Mouse (Mus musculus) spleen, embryonic (tissue): ENCODE results near the gene Gramd1b.

Experiments
- CTCF ChIA-PET: fragments of 350-600 bp; sonication (Branson Sonifier 250); formaldehyde crosslinking; loops from one replicate; lab custom pipeline; 2022; lab: Charles Lee

Gene Gramd1b

GRCm38 (mm10) chr9:40401818-40402217, 129.4 kb downstream of the Gramd1b start:
- CTCF ChIA-PET, result no interaction called here

DNA sequence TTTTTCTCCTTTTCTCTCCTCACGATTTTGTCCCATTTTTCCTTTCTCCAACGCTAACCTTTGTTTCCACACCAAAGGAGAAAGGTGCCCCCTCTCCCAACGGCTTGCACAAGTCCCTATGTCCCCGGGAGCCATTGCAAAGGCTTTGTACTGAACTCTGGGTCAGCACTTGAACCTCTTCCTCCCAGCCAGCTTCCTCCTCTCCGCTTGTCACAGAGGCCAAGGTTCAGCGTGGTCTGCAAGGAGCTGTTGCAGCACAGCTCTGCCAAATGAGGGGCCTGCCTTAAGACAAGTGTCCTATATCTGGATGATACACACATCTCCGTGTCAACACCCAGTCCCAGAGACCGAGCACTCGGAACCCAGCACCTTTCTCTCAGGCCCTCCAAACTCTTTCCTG, 130.3 kb downstream of the Gramd1b start:
- CTCF ChIA-PET, result no interaction called here

GRCm38 (mm10) chr9:40400171-40400570, 131.0 kb downstream of the Gramd1b start:
- CTCF ChIA-PET, result no interaction called here

DNA sequence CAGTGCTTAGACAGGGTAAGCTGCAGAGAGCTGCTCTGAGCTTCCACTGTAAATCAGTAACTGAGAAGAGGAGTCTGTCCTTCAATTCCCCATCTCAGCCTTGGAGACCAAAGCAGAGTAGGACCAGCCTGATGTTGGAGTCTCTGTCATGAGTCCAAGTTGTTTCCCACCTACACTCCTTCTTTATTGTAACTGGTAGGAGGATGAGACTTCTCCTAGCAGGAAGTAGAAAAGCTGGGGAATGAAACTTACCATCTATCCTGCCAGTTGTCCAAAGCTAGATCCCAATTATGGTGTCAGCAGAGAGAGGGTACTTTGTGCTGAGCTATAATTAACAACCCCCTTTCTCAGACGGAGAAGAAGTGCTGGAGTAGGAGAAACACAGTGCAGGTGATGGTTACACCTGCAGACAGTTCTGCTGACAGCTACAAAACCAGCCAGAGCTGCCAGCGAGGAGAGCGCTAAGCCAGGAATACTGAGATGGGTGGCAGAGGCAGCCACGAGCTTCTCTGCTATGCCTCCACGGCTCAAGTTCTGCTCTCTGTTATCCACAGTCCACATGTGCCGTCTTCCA, 131.7 kb downstream of the Gramd1b start:
- CTCF ChIA-PET, result interaction anchor here (0.6 kb wide), 1 partner anchor 9 kb away, joined by 3 read pairs; no protein-coding TSS in a partner anchor

GRCm38 (mm10) chr9:40397471-40398245, 133.5 kb downstream of the Gramd1b start:
- CTCF ChIA-PET, result no interaction called here

DNA sequence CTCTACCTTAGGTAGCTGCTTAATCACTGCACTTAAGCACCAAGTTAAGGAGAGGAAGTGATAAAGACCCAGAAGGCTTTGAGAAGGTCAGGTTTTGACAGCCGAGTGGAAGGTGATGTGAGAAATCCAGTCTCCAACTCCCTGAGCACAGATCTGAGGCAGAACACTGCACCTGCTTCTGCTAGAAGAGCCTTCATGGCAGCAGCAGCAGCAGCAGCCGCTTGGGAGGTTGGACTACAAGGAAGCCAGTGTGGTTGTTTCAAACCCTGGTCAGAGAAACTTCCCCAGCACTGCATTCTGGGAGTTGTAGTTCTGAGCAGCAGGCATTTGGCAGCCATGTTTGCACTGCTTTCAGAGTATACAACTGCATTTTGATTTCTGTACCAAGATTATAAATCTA, 134.1 kb downstream of the Gramd1b start:
- CTCF ChIA-PET, result interaction anchor here (0.7 kb wide), 1 partner anchor 20 kb away, joined by 7 read pairs; no protein-coding TSS in a partner anchor

DNA sequence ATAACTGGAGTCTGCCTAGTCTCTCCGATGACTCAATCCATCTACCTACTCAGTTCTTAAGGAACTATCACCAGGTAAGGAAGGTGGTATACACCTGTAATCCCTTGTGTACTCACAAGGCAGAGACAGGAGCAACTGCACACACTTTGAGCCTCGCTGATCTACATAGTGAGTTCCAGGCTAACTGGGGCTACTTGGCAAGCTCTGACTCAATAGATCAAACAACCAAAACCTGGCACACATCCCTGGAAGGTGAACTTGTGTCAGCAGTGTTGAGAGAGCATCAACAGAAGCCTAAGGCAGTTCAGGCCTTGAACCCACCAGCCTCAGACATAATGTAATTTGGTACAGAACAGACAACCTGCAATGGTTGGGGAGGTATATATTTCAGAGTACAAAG, 135.0 kb downstream of the Gramd1b start:
- CTCF ChIA-PET, result interaction anchor here (0.7 kb wide), 1 partner anchor 19 kb away, joined by 7 read pairs; no protein-coding TSS in a partner anchor

- CTCF ChIA-PET, result no interaction called here
These were observed 139.1 kb downstream of the Gramd1b start for GRCm38 (mm10) chr9:40391852-40392695.

DNA sequence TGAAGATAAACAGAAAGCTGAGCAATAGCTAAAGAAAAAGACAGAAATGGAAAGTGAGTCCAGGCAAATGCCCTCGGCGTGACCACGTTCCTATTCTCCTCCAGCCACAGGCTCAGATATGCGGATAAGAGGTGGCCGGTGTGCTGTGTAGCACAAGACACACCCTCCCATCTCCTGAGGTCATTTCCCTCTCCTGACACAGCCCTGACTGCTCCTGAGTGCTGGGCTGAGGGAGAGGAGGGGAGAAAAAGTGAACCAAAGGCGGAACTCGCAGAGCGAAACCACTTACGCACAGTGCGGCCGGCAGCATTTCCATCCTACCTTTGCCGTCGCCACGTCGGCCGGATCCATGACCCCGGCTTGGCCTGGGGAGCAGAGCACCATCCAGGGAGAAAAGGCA, 139.8 kb downstream of the Gramd1b start:
- CTCF ChIA-PET, result no interaction called here

DNA sequence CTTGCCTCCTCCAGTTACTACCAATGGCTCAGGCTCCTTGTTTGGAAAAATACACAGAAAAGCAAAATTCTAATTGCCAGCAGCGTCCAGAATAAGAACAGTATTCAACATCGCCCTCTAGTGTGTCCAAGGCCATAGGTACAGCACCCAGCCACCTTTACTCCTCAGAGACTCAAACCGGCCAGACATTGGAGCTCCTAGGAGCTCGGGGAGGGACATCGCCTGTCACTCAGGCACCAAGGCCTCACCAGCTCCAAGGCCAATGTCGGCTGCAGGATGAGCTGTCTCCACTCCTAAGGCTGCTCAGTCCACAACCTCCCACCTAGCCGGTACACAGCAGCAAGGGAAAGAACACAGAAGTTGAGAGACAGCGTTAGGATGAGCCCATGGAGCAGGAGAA, 140.3 kb downstream of the Gramd1b start:
- CTCF ChIA-PET, result no interaction called here

GRCm38 (mm10) chr9:40390396-40390760, 140.8 kb downstream of the Gramd1b start:
- CTCF ChIA-PET, result no interaction called here

- CTCF ChIA-PET, result no interaction called here
These were observed 141.4 kb downstream of the Gramd1b start for GRCm38 (mm10) chr9:40389669-40390395.

GRCm38 (mm10) chr9:40389175-40389574, 142.0 kb downstream of the Gramd1b start:
- CTCF ChIA-PET, result no interaction called here

- CTCF ChIA-PET, result no interaction called here
These were observed 146.4 kb downstream of the Gramd1b start for GRCm38 (mm10) chr9:40384781-40385180.

- CTCF ChIA-PET, result no interaction called here
These were observed 148.7 kb downstream of the Gramd1b start for GRCm38 (mm10) chr9:40382508-40382907.

DNA sequence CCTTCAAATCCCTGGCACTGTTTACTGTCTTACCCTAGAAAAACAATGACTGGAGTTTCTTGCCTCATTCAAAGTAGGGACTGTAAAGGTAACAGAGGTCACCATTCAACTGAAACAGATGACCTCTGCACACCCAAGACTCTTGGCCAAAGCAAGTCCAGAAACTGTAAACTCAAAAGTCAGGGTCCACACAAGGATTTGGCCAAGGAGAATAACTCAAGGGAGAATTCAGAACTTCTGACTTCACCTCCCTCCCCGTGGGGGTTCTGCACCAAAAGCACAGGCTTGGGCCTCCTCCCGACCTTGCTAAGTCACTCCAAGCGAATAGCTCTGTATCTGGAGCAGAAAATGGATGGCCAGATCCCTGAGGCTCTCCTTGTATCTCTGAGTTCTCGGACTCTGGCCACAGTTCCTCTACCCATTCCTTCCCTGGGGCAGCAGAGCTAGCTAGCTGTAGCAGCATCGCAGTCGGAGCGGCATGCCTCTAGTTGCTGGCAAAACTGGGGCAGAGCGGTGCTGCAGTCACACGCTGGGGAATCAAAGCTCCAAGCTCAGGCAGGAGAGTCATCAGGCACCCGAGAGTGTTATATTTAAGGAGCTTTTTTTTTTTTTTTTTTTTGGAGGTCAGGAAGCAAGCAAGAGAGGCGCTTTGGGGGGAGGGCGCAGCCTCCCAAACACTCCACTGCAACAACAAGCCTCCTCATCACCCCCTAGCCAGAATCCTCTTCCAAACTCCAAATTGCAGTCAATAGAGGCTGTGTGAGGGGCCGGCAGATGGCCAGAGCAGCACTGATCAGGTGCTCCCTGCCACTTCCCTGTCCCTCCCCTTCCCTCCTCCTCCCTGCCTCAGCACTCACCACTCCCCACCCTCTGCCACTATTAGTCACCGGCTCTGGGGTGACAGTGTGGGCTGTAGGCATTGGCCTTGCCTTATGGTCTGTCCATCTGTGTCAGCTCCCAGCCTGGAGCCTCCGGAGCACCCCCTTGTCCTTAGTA, 149.5 kb downstream of the Gramd1b start:
- CTCF ChIA-PET, result no interaction called here

- CTCF ChIA-PET, result interaction anchor here (0.6 kb wide), 1 partner anchor 20 kb away, joined by 7 read pairs; no protein-coding TSS in a partner anchor
These were observed 154.3 kb downstream of the Gramd1b start for GRCm38 (mm10) chr9:40376711-40377410.

DNA sequence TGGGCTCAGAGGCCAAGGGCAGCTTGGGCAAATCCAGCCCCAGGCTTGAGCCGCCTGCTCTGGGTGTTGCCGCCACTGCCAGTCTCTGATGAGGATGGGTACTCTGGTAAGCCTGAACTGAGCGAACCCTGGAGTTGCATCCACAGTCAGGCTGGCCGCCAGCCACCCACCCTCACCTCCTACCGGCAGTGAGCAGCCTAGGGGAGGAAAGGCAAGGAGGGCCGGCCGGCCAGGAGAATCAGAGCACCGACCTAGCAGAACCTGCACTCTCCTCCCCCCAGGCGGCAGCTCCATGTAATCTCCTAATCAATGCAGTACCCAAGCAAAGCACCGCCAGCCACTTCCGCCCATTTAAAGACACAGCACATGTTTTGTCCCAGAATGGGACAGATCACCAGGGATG, 155.0 kb downstream of the Gramd1b start:
- CTCF ChIA-PET, result interaction anchor here (0.5 kb wide), 1 partner anchor 31 kb away, joined by 3 read pairs; no protein-coding TSS in a partner anchor

GRCm38 (mm10) chr9:40375518-40375917, 155.7 kb downstream of the Gramd1b start:
- CTCF ChIA-PET, result no interaction called here

GRCm38 (mm10) chr9:40374992-40375391, 156.2 kb downstream of the Gramd1b start:
- CTCF ChIA-PET, result no interaction called here
